Mouse (Mus musculus) kidney, embryonic 15.5 days (tissue): Measurements from ENCODE around the gene Prkn. TPM values are rescaled to one million over a fixed set of nuclear protein-coding genes. Genes with fewer than 3 reads are reported as not detected.

Experiments used
- ATAC-seq: fragments of 200-750 bp; cut with Nextera tagmentation; replicated peaks from 2 replicates; pipeline ENCODE4 v1.8.0; 2017; ENCODE audit warnings: moderate TSS enrichment; ENCODE audit not compliant: low FRiP score
- H3K27ac ChIP-seq: fragments of 300-500 bp; sonication (generic); 2 replicates; pipeline ENCODE4 v1.5.1; 2015; ENCODE audit warnings: mild to moderate bottlenecking, inconsistent platforms
- H3K27me3 ChIP-seq: fragments of 300-500 bp; sonication (generic); 2 replicates; pipeline ENCODE4 v1.6.1; 2015; ENCODE audit warnings: inconsistent platforms
- H3K36me3 ChIP-seq: fragments of 300-500 bp; sonication (generic); 2 replicates; pipeline ENCODE4 v1.6.1; 2015; ENCODE audit warnings: inconsistent platforms
- H3K4me1 ChIP-seq: fragments of 300-500 bp; sonication (generic); 2 replicates; pipeline ENCODE4 v1.6.1; 2015; ENCODE audit warnings: inconsistent platforms
- H3K4me2 ChIP-seq: fragments of 300-500 bp; sonication (generic); 2 replicates; pipeline ENCODE4 v1.6.1; 2015; ENCODE audit warnings: moderate library complexity, mild to moderate bottlenecking, inconsistent platforms
- H3K4me3 ChIP-seq: fragments of 300-500 bp; sonication (generic); replicated peaks from 2 replicates; pipeline ENCODE4 v1.5.1; 2015; ENCODE audit warnings: mild to moderate bottlenecking, inconsistent platforms
- H3K9ac ChIP-seq: fragments of 300-500 bp; sonication (generic); 2 replicates; pipeline ENCODE4 v1.6.1; 2015; ENCODE audit warnings: mild to moderate bottlenecking, inconsistent platforms
- H3K9me3 ChIP-seq: fragments of 300-500 bp; sonication (generic); replicated peaks from 2 replicates; pipeline ENCODE4 v1.6.1; 2016; ENCODE audit warnings: inconsistent platforms
- WGBS: fragments of 180-500 bp; shearing (Covaris S2); methylation state at CpG from one replicate; pipeline ENCODE4 v1.1.7; 2015; ENCODE audit warnings: mixed read lengths; 5-methylcytosine and 5-hydroxymethylcytosine counted together
- polyA plus RNA-seq: library from polyadenylated mRNA; unstranded; fragments of >200 nt; fragmentation: Nextera tagmentation; extraction: Ambion mirVana; gene quantifications from 2 replicates; pipeline ENCODE4 v1.2.1, GENCODE M21; 2015

The Prkn gene
- polyA plus RNA-seq, 1 experiment from 2014 or later = 1.5 TPM

- no peak overlapping the region for H3K27ac ChIP-seq
- H3K9ac ChIP-seq = no peak overlapping the region
- H3K4me2 ChIP-seq = no peak overlapping the region
- no peaks in the 10 kb centered on the region for H3K36me3 ChIP-seq
- no peak overlapping the region for H3K4me3 ChIP-seq
- no peaks in the 10 kb centered on the region for H3K9me3 ChIP-seq
- ATAC-seq = no peak
- no peaks in the 10 kb centered on the region for H3K4me1 ChIP-seq
- no peaks in the 10 kb centered on the region for H3K27me3 ChIP-seq
- 93% methylated on average over 4 of the region's 4 CpGs for WGBS
Measured at GRCm38 (mm10) chr17:11029348-11029747, 189.2 kb downstream of the Prkn start.

GRCm38 (mm10) chr17:11030936-11031335 is 190.8 kb downstream of the Prkn start:
- H3K4me2 ChIP-seq = no peak overlapping the region
- no peak overlapping the region for H3K4me3 ChIP-seq
- 81% methylated on average over 4 of the region's 4 CpGs for WGBS

GRCm38 (mm10) chr17:11032366-11032765 is 192.2 kb downstream of the Prkn start:
- 83% methylated on average over 2 of the region's 2 CpGs for WGBS
- Histone ChIP-seq H3K4me2 (no peak overlapping the region), H3K27me3 (no peaks in the 10 kb centered on the region), H3K9me3 (no peaks in the 10 kb centered on the region), H3K36me3 (no peaks in the 10 kb centered on the region), H3K27ac (no peak overlapping the region), H3K9ac (no peak overlapping the region), H3K4me1 (no peaks in the 10 kb centered on the region), H3K4me3 (no peak overlapping the region)
- ATAC-seq = no peak

More at GRCm38 (mm10) chr17:11030936-11031335, 190.8 kb downstream of the Prkn start:
- ATAC-seq = no peak
- H3K27me3 ChIP-seq = no peaks in the 10 kb centered on the region
- no peaks in the 10 kb centered on the region for H3K36me3 ChIP-seq
- H3K4me1 ChIP-seq = no peaks in the 10 kb centered on the region
- no peak overlapping the region for H3K27ac ChIP-seq
- no peaks in the 10 kb centered on the region for H3K9me3 ChIP-seq
- H3K9ac ChIP-seq = no peak overlapping the region

GRCm38 (mm10) chr17:11033594-11033993 is 193.4 kb downstream of the Prkn start:
- no peaks in the 10 kb centered on the region for H3K4me1 ChIP-seq

GRCm38 (mm10) chr17:11038272-11038671 is 198.1 kb downstream of the Prkn start:
- no peak overlapping the region for H3K4me2 ChIP-seq
- ATAC-seq = no peak
- no peaks in the 10 kb centered on the region for H3K36me3 ChIP-seq
- no peak overlapping the region for H3K4me3 ChIP-seq
- no peaks in the 10 kb centered on the region for H3K4me1 ChIP-seq
- no peaks in the 10 kb centered on the region for H3K9me3 ChIP-seq
- 89% methylated on average over 1 of the region's 1 CpGs for WGBS
- H3K27me3 ChIP-seq = no peaks in the 10 kb centered on the region
- no peak overlapping the region for H3K9ac ChIP-seq
- H3K27ac ChIP-seq = no peak overlapping the region

More at GRCm38 (mm10) chr17:11033594-11033993, 193.4 kb downstream of the Prkn start:
- Histone ChIP-seq H3K27me3 (no peaks in the 10 kb centered on the region), H3K9me3 (no peaks in the 10 kb centered on the region), H3K36me3 (no peaks in the 10 kb centered on the region), H3K27ac (no peak overlapping the region), H3K9ac (no peak overlapping the region), H3K4me2 (no peak overlapping the region), H3K4me3 (no peak overlapping the region)
- no peak for ATAC-seq
- 76% methylated on average over 2 of the region's 2 CpGs for WGBS

- Histone ChIP-seq H3K36me3 (no peaks in the 10 kb centered on the region), H3K9ac (no peak overlapping the region), H3K9me3 (no peaks in the 10 kb centered on the region), H3K4me3 (no peak overlapping the region), H3K27me3 (no peaks in the 10 kb centered on the region), H3K27ac (no peak overlapping the region), H3K4me2 (no peak overlapping the region), H3K4me1 (no peaks in the 10 kb centered on the region)
- ATAC-seq = no peak
- WGBS = 88% methylated on average over 1 of the region's 1 CpGs
Measured at GRCm38 (mm10) chr17:11058986-11059385, 218.8 kb downstream of the Prkn start.

- no peaks in the 10 kb centered on the region for H3K9me3 ChIP-seq
- peaks cover 14% of the 10 kb centered on the region for H3K4me1 ChIP-seq
- WGBS = 5% methylated on average over 16 of the region's 16 CpGs
- H3K36me3 ChIP-seq = no peaks in the 10 kb centered on the region
- no peak overlapping the region for H3K9ac ChIP-seq
- H3K27me3 ChIP-seq = no peaks in the 10 kb centered on the region
- H3K4me2 ChIP-seq = peak overlapping the region; percentile 54
- H3K4me3 ChIP-seq = peak overlapping the region; percentile 26
- peak; percentile 84 for ATAC-seq
- H3K27ac ChIP-seq = 0 out of 2 replicates have a peak overlapping the region, but pooled peaks have one; percentile 2
Measured at GRCm38 (mm10) chr17:11067076-11067703, 227.0 kb downstream of the Prkn start.

- Histone ChIP-seq H3K27me3 (no peaks in the 10 kb centered on the region), H3K27ac (peak overlapping the region; percentile 2; the same call in 1 of the 2 replicates), H3K4me1 (peaks cover 14% of the 10 kb centered on the region), H3K9ac (no peak overlapping the region), H3K36me3 (no peaks in the 10 kb centered on the region), H3K4me3 (no peak overlapping the region), H3K4me2 (peak overlapping the region; percentile 54), H3K9me3 (no peaks in the 10 kb centered on the region)
- WGBS = 18% methylated on average over 14 of the region's 14 CpGs
- peak; percentile 91 for ATAC-seq
Measured at GRCm38 (mm10) chr17:11067704-11068475, 227.7 kb downstream of the Prkn start.

GRCm38 (mm10) chr17:11070996-11071395 is 230.8 kb downstream of the Prkn start:
- no peak overlapping the region for H3K4me2 ChIP-seq
- no peaks in the 10 kb centered on the region for H3K36me3 ChIP-seq
- H3K27ac ChIP-seq = no peak overlapping the region
- no peaks in the 10 kb centered on the region for H3K9me3 ChIP-seq
- ATAC-seq = no peak
- H3K27me3 ChIP-seq = no peaks in the 10 kb centered on the region
- peaks cover 14% of the 10 kb centered on the region for H3K4me1 ChIP-seq
- H3K9ac ChIP-seq = no peak overlapping the region
- no peak overlapping the region for H3K4me3 ChIP-seq

- WGBS = 60% methylated on average over 6 of the region's 6 CpGs
- H3K4me3 ChIP-seq = no peak overlapping the region
- no peak overlapping the region for H3K9ac ChIP-seq
- no peaks in the 10 kb centered on the region for H3K27me3 ChIP-seq
- H3K9me3 ChIP-seq = no peaks in the 10 kb centered on the region
- no peaks in the 10 kb centered on the region for H3K4me1 ChIP-seq
- ATAC-seq = no peak
- H3K27ac ChIP-seq = no peak overlapping the region
- H3K36me3 ChIP-seq = no peaks in the 10 kb centered on the region
- no peak overlapping the region for H3K4me2 ChIP-seq
Measured at GRCm38 (mm10) chr17:11076319-11076903, 236.2 kb downstream of the Prkn start.

GRCm38 (mm10) chr17:11086492-11086891 is 246.3 kb downstream of the Prkn start:
- WGBS = 76% methylated on average over 1 of the region's 1 CpGs
- no peaks in the 10 kb centered on the region for H3K9me3 ChIP-seq
- H3K27ac ChIP-seq = no peak overlapping the region
- ATAC-seq = no peak
- no peak overlapping the region for H3K4me2 ChIP-seq
- H3K9ac ChIP-seq = no peak overlapping the region
- no peaks in the 10 kb centered on the region; the same call in 1 of the 2 replicates for H3K4me1 ChIP-seq
- no peaks in the 10 kb centered on the region for H3K27me3 ChIP-seq
- H3K36me3 ChIP-seq = no peaks in the 10 kb centered on the region
- H3K4me3 ChIP-seq = no peak overlapping the region

- ATAC-seq = no peak
- Histone ChIP-seq H3K9me3 (no peaks in the 10 kb centered on the region), H3K36me3 (no peaks in the 10 kb centered on the region), H3K9ac (no peak overlapping the region), H3K27ac (no peak overlapping the region), H3K27me3 (no peaks in the 10 kb centered on the region), H3K4me1 (no peaks in the 10 kb centered on the region; the same call in 1 of the 2 replicates), H3K4me3 (no peak overlapping the region), H3K4me2 (no peak overlapping the region)
- WGBS = 71% methylated on average over 5 of the region's 5 CpGs
Measured at GRCm38 (mm10) chr17:11087088-11087487, 246.9 kb downstream of the Prkn start.
